Mouse (Mus musculus) E14TG2a.4 (cell line): ENCODE measurements around the gene Tob2.

Source experiments
- CTCF ChIP-seq: conservative IDR thresholded peaks from 2 replicates; pipeline ENCODE4 v1.5.1; 2014; ENCODE audit warnings: low read length
- NANOG ChIP-seq: IDR thresholded peaks from 2 replicates; pipeline ENCODE4 v1.6.1; 2014; ENCODE audit warnings: borderline replicate concordance, low read length, mixed read lengths
- POU5F1 ChIP-seq: IDR thresholded peaks from 2 replicates; pipeline ENCODE4 v1.6.1; 2014; ENCODE audit warnings: low read length, borderline replicate concordance

GRCm38 (mm10) chr15:81810671-81811598 lies 47.7 kb downstream of the Tob2 start:
- TF ChIP-seq CTCF: no peak
- no peak for TF ChIP-seq POU5F1
- no peak for TF ChIP-seq NANOG
